Mouse (Mus musculus): ENCODE data around the gene Elf1. TPM values are rescaled to one million over a fixed set of nuclear protein-coding genes. Genes with fewer than 3 reads are reported as not detected.

The Elf1 gene
- polyA plus RNA-seq, 3 experiments from 2014 or later = 128 to 177 (median 141) TPM

DNA sequence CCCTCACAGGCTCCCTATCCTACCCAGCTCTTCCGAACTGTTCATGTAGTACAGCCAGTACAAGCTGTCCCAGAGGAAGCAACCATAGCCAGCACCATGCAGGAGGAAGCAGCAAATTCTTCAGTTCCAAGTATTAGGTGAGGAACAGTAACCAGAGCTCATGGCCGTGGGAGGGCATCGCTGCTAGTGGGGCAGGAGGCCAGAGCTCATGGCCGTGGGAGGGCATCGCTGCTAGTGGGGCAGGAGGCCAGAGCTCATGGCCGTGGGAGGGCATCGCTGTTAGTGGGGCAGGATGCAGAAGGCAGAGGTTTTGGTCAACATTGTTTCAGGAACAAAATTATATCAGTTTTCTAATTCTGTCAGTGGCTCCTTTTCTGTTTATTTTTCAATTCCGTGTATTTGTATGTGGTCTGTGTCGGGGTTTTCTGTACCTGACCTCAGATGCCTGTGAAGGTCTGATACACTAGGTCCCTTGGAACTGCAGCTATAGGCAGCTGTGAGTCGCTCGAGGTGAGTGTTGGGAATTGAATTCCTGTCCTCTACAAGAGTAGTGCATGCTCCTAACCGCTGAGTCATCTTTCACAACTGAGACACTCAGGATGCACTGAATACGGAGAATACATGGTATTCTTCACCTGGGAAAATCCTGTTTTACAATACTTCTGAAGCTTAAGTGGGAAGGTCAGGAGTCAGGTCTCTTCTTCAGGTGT, 92.6 kb downstream of the Elf1 start:
- ATAC-seq = peak; percentile 14

DNA sequence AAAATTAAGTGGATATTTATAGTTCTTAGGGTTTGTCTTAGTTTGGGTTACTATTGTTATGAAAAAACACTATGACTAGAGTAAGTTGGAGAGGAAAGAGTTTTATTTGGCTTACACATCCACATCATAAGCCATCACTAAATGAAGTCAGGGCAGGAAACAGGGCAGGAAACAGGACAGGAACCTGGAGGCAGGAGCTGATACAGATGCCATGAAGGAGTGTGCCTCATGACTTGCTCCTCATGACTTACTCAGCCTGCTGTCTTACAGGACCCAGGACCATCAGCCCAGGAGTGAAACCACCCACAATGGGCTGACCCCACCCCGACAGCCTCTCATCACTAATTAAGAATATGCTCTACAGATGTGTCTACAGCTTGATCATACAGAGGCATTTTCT, 93.4 kb downstream of the Elf1 start:
- ATAC-seq = no peak

DNA sequence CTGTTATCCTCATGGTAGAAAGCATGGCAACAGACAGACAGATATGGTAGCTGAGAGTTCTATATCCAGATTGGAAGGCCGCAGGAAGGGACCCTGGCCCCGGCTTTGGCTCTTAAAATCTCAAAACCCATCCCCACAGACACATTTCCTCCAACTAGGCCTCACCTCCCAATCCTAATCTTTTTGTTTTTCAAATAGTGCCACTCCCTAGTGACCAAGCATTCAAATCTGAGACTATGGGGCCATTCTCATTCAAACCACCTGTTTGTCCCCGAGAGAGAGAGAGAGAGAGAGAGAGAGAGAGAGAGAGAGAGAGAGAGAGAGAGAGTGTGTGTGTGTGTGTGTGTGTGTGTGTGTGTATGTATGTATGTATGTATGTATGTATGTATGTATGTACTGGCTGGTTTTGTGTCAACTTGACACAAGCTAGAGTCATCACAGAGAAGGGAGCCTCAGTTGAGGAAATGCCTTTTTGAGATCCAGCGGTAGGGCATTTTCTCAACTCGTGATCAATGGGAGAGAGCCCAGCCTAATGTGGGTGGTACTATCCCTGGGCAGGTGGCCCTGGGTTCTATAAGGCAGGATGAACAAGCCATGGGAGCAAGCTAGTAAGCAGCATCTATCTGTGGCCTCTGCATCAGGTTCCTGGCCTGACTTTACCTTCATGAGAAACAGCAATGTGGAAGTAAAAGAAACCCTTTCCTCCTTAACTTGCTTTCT, 102.7 kb downstream of the Elf1 start:
- no peak for ATAC-seq

- ATAC-seq = no peak
Observed at GRCm38 (mm10) chr14:79586499-79587138, 105.6 kb downstream of the Elf1 start.

- peak; percentile 93 for ATAC-seq
Observed at GRCm38 (mm10) chr14:79587139-79587851, 106.3 kb downstream of the Elf1 start, which contains the start of gene Sugt1. TSS of gene Sugt1 (plus strand) at chr14:79587691.

DNA sequence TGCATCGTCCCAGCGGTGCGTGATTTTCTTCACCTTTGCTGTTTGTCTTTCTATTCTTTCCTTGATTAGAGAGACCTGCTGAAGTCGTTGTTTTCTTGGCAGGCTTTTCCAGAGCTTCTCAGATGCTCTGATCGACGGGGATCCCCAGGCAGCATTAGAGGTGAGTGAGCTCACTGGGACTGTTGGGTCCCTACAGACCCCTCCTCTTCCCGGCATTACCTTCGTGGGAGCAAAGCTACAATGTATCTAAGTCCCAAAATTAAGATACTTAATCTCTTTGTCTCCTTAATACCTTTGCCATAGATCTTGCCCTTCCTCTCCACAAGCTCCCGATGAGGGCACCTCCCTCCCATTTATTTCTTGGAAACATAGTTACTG, 106.8 kb downstream of the Elf1 start:
- ATAC-seq = peak; percentile 11

GRCm38 (mm10) chr14:79588534-79588951, 107.5 kb downstream of the Elf1 start:
- ATAC-seq = no peak

- ATAC-seq = no peak
Observed at GRCm38 (mm10) chr14:79589401-79589800, 108.4 kb downstream of the Elf1 start.

- no peak for ATAC-seq
Observed at GRCm38 (mm10) chr14:79590916-79591315, 109.9 kb downstream of the Elf1 start.

DNA sequence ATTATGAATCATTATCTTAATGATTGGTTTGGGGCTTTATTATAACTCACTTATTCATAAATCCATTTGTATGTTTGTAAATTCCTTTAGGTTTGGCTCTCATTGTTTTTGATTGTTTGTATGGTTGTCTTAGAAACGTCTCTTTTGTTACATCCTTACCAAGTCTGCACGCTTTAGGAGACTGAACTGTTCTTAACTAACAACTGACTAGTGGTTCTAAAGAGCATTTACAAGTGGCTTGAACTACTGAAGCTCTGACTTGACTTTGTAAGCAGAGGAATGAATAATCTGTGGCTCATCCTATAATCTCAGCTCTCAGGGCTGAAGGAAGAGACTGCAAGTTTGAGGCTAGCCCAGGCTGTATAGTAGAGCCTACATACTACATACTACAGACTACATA, 110.6 kb downstream of the Elf1 start:
- ATAC-seq = no peak

- ATAC-seq = no peak
Observed at GRCm38 (mm10) chr14:79594069-79594468, 113.1 kb downstream of the Elf1 start.

DNA sequence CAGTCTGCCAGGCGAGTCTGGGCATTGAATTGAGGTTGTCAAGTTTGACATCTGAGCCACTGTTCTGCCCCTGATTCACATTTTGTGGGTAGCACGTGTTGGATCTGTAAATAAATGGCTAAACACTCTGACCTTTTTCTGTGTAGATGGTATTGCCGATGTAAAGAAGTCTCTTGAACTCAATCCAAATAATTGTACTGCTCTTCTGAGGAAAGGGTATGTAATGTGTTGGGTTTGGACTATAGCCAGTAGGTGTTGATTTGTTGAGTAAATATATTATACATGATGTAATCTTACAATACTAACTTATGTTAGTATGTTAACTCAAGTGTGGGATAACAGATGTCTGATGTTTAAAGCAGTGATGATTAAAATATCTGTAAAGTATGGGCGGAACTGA, 115.6 kb downstream of the Elf1 start:
- ATAC-seq = no peak

DNA sequence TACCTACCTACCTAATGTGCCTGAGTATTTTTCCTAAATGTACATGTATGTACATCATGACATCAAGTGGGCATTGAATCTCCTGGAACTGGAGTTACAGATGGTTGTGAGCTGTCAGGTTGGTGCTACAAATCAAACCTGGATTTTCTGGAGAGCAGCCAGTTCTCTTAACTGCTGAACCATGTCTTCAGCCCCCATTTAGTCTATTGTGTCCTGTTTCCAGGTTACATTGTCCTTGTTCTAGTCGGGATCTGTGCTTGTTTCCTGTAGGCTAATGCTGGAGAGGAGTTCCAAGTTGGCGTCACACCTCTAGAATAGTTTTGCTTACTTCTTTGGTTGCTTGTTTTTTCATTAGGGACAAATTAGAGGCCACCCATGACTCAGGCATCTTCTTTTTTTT, 124.9 kb downstream of the Elf1 start:
- ATAC-seq = no peak

- no peak for ATAC-seq
Observed at GRCm38 (mm10) chr14:79606392-79606791, 125.4 kb downstream of the Elf1 start.

DNA sequence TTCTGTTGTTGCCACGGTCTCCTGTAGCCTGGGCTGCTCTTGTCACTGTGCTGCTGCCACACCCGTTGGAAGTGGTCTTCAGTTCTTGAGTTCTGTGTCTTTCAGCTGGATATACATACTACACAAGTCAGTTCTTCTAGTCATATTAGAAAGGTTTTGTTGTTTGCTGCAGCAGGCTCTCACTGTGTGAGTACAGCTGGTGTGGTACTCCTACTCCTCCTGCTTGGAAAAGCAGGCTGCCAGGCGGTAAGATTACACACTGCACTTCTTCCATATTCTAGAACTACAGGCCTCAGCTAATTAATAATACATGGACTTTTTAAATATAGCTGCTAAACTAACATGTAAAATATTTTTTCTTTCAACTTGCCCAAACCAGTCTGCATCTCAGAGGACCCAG, 125.9 kb downstream of the Elf1 start:
- no peak for ATAC-seq

DNA sequence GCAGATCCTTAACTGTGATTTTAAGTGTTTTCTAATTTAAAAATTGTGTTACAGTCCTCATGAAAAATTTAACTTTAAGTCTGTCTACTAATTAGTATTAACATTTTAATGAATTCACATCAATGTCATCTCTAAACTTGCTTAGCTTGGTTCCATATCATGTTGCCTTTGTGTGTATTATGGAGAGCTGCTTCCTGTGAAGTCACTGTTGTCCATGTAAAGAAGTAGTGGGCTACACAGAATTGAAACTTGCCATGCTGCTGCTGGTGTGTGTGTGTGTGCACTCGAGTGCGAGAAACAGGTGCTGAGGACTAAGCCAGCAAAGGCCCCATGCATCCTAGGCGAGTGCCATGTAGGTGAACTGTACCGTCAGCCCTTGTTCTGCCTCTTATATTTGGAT, 126.4 kb downstream of the Elf1 start:
- ATAC-seq = no peak

DNA sequence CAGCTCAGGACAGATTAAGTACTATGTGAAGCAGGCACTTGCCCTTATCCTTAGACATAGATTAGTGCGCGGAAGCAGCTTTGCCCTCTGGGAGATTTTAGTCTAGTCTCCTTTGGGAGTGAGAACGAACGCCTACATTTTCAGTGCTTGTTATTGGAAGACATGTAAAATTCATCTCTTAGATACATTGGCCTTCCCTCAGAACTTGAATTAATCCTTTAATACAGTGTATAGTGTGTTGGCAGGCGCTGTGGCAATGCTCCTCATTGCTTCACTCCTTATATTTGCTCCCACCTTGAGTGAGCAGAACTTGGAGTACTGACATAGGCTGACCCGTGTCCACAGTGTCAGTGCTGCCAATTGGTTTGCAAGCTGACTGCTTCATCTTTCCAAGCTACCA, 127.3 kb downstream of the Elf1 start:
- no peak for ATAC-seq

GRCm38 (mm10) chr14:79617121-79617828, 136.3 kb downstream of the Elf1 start:
- no peak for ATAC-seq

DNA sequence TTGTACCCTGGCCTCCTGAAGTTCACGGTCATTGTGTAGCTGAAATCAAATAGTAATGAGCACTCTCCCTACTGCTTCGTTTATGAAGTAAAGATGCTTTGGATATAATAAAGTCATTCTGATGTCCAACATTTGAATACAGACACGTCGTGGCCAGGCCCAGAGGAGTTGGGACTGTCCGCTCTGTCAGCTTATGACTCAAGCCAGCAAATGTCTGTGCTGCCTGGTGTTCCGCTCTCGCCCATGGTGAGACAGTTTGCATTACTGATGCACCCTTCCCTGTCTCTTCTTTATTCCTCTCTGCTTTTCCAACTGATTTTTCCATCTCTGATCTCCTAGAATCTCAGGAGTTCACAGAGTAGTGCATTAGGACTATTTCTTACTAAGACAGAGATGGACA, 138.8 kb downstream of the Elf1 start:
- ATAC-seq = no peak

GRCm38 (mm10) chr14:79621143-79621542, 140.1 kb downstream of the Elf1 start:
- no peak for ATAC-seq
